Mouse (Mus musculus) stomach, postnatal 0 days (tissue): ENCODE measurements around the gene Uroc1. TPM values are rescaled to one million over a fixed set of nuclear protein-coding genes. Genes with fewer than 3 reads are reported as not detected.
A peak's percentile ranks its signal among the peaks of the same experiment; 100 is the strongest.

Source experiments
- ATAC-seq: fragments of 200-750 bp; cut with Nextera tagmentation; 2 replicates; pipeline ENCODE4 v1.8.0; 2017; ENCODE audit not compliant: low FRiP score, low TSS enrichment
- DNase-seq: peaks from one replicate; pipeline ENCODE4 v3.0.0-alpha.2; 2016; ENCODE audit warnings: low spot score
- H3K27ac ChIP-seq: fragments of 300-500 bp; sonication (generic); replicated peaks from 2 replicates; pipeline ENCODE4 v1.5.1; 2014; ENCODE audit warnings: mild to moderate bottlenecking, control low read depth
- H3K27me3 ChIP-seq: fragments of 300-500 bp; sonication (generic); 2 replicates; pipeline ENCODE4 v1.6.1; 2014; ENCODE audit warnings: low read length; ENCODE audit not compliant: control insufficient read depth, insufficient read depth
- H3K36me3 ChIP-seq: fragments of 300-500 bp; sonication (generic); 2 replicates; pipeline ENCODE4 v1.6.1; 2014; ENCODE audit warnings: low read length, mixed read lengths; ENCODE audit not compliant: control insufficient read depth, insufficient read depth
- H3K4me1 ChIP-seq: fragments of 300-500 bp; sonication (generic); replicated peaks from 2 replicates; pipeline ENCODE4 v1.6.1; 2014; ENCODE audit warnings: antibody characterized with exemption; ENCODE audit not compliant: control insufficient read depth, insufficient read depth
- H3K4me2 ChIP-seq: fragments of 300-500 bp; sonication (generic); replicated peaks from 2 replicates; pipeline ENCODE4 v1.6.1; 2014; ENCODE audit warnings: low read depth, mild to moderate bottlenecking, control low read depth, moderate library complexity
- H3K4me3 ChIP-seq: fragments of 300-500 bp; sonication (generic); 2 replicates; pipeline ENCODE4 v1.5.1; 2014; ENCODE audit warnings: low read depth, low read length, control low read depth
- H3K9ac ChIP-seq: fragments of 300-500 bp; sonication (generic); 2 replicates; pipeline ENCODE4 v1.6.1; 2014; ENCODE audit warnings: mild to moderate bottlenecking, low read length, control low read depth, mixed read lengths
- H3K9me3 ChIP-seq: fragments of 300-500 bp; sonication (generic); 2 replicates; pipeline ENCODE4 v1.6.1; 2016; ENCODE audit warnings: low read length; ENCODE audit not compliant: control insufficient read depth
- CTCF ChIP-seq: IDR thresholded peaks from 2 replicates; pipeline ENCODE4 v1.5.1; 2016; ENCODE audit warnings: antibody characterized with exemption, low read depth, mild to moderate bottlenecking, moderate library complexity
- EP300 ChIP-seq: optimal IDR thresholded peaks from 2 replicates; pipeline ENCODE3; 2016; ENCODE audit warnings: antibody characterized with exemption
- WGBS: fragments of 180-500 bp; shearing (Covaris S2); extraction: QIAGEN DNeasy Blood & Tissue Kit; methylation state at CpG from one replicate; pipeline ENCODE4 v1.1.7; 2014; 5-methylcytosine and 5-hydroxymethylcytosine counted together
- polyA plus RNA-seq: library from polyadenylated mRNA; unstranded; fragments of >200 nt; fragmentation: Nextera tagmentation; extraction: Ambion mirVana; gene quantifications from 2 replicates; pipeline ENCODE4 v1.2.1, GENCODE M21; 2015

Gene Uroc1
- polyA plus RNA-seq, 1 experiment from 2014 or later = 0.16 TPM

DNA sequence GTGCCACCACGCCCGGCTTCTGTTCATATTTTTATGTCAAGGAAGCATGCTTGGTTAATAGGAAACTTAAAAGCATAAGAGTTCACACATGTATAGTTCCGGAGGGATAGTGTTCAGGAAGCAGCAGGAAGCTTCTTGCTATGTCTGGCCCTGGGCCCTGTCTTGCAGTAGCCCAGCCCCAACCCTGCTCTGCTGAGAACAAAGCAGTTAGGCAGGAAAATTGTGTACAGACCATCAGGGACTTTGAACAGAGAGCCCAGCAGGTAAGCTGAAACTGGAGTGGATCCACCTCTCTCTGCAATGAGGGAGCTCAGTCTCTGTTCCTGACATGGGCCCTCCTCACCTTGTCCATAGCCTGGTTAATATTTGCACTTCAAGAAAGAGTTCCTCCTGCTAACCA lies 64.2 kb downstream of the Uroc1 start:
- no peaks in the 10 kb centered on the region for H3K27me3 ChIP-seq
- no peak overlapping the region for H3K4me2 ChIP-seq
- no peak overlapping the region for H3K4me3 ChIP-seq
- no peaks in the 10 kb centered on the region for H3K4me1 ChIP-seq
- ATAC-seq (peak; percentile 32; the same call in 1 of the 2 replicates), DNase-seq (no peak)
- 85% methylated on average over 3 of the region's 3 CpGs for WGBS
- H3K36me3 ChIP-seq = peaks cover 13% of the 10 kb centered on the region
- no peak overlapping the region for H3K27ac ChIP-seq
- no peak overlapping the region for H3K9ac ChIP-seq
- TF ChIP-seq EP300 (no peak), CTCF (no peak)
- no peaks in the 10 kb centered on the region for H3K9me3 ChIP-seq

DNA sequence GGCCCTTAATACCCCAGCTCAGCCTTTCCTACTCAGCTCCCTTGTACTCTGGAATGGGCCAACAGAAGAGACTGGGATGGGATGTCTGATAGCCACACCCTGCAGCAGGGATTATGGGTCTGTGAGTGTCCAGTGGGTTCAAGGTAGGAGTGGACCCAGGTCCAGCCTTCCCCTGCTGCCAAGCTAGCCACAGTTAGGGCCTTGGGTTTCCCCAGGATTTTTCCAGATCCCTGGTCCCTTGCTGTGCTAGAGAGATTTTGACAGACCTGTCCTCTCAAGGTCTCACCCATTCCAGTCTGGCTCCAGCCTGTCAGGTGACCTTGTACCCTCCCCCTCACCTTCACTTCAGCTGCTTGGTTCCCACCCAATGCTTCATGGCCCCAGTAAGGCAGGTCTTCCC lies 75.5 kb downstream of the Uroc1 start:
- no peak for ATAC-seq

DNA sequence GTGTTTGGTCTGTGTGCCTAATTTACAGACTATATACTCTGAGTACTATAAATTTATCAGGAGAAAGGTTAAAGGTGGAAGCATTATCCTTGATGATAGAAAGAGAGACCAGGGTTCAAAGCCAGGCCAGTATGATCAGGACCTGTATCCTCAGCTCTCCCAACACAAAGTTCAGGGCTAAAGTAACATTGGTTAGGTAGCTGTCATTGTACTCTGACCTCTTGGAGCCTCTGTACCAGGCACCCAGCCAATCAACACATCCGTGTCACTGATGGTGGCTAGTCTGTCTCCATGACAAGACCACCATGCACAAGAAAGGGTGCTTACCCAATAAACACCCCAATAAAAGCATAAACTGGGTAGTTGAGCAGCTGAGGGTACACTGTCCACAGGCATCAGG lies 77.9 kb downstream of the Uroc1 start:
- Histone ChIP-seq H3K4me3 (no peak overlapping the region), H3K4me2 (no peak overlapping the region), H3K9me3 (no peaks in the 10 kb centered on the region), H3K9ac (no peak overlapping the region), H3K36me3 (no peaks in the 10 kb centered on the region), H3K4me1 (no peaks in the 10 kb centered on the region), H3K27me3 (no peaks in the 10 kb centered on the region), H3K27ac (no peak overlapping the region)
- WGBS = 74% methylated on average over 1 of the region's 1 CpGs
- TF ChIP-seq EP300 (no peak), CTCF (no peak)
- no peak for ATAC-seq
- DNase-seq = no peak

More for the DNA sequence above, 75.5 kb downstream of the Uroc1 start:
- 0 out of 2 replicates have a peak, but pooled peaks cover 4% of the 10 kb centered on the region for H3K36me3 ChIP-seq
- H3K9ac ChIP-seq = no peak overlapping the region
- H3K9me3 ChIP-seq = no peaks in the 10 kb centered on the region
- no peak for TF ChIP-seq CTCF
- TF ChIP-seq EP300 = no peak
- no peak overlapping the region for H3K4me3 ChIP-seq
- no peaks in the 10 kb centered on the region for H3K27me3 ChIP-seq
- H3K4me2 ChIP-seq = no peak overlapping the region
- DNase-seq = no peak
- H3K27ac ChIP-seq = no peak overlapping the region
- H3K4me1 ChIP-seq = no peaks in the 10 kb centered on the region

DNA sequence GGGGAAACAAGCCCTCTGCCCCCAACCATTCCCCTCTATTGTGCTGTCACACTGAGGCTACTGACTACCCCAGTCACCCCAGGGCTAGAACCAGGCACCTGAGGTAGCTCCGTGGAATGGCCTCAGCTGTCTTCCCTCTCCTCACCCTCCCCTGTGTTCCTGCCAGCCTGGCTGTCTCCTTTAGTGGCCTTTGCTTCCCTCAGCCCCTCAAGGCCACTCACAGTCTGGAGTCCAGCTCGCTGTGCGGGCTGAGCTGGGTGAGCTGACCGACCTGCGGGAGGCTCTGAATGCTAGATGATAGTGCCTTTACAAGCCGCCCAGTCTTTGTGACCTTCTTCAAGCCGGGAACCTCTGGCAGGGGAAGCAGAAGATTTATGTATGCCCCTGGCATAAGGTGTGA lies 78.8 kb downstream of the Uroc1 start:
- no peak overlapping the region for H3K4me2 ChIP-seq
- DNase-seq = no peak
- TF ChIP-seq CTCF (no peak), EP300 (no peak)
- no peaks in the 10 kb centered on the region for H3K4me1 ChIP-seq
- no peak overlapping the region for H3K9ac ChIP-seq
- no peaks in the 10 kb centered on the region for H3K9me3 ChIP-seq
- no peaks in the 10 kb centered on the region for H3K27me3 ChIP-seq
- no peak for ATAC-seq
- H3K4me3 ChIP-seq = no peak overlapping the region
- no peak overlapping the region for H3K27ac ChIP-seq
- no peaks in the 10 kb centered on the region for H3K36me3 ChIP-seq
- WGBS = 80% methylated on average over 7 of the region's 7 CpGs

Other genes starting within 250 kb of the Uroc1 start
- gene Vmn1r50, start 231.9 kb upstream of the Uroc1 start, polyA plus RNA-seq = not detected in 2 replicates
- gene Vmn1r51, start 210.7 kb upstream of the Uroc1 start, polyA plus RNA-seq = not detected in 2 replicates
- not detected in 2 replicates for gene Vmn1r52, start 158.5 kb upstream of the Uroc1 start, polyA plus RNA-seq
- gene V1ra8, start 130.5 kb upstream of the Uroc1 start, polyA plus RNA-seq = not detected in 2 replicates
- not detected in 2 replicates for gene Vmn1r53, start 108.8 kb upstream of the Uroc1 start, polyA plus RNA-seq
- gene Vmn1r54, start 87.0 kb upstream of the Uroc1 start, polyA plus RNA-seq = not detected in 2 replicates
- 0.28 and 0.33 TPM in 2 replicates for gene BC048671, start 32.1 kb upstream of the Uroc1 start, polyA plus RNA-seq
- 0.40 and 0.87 TPM in 2 replicates for gene Chst13, start 8.1 kb upstream of the Uroc1 start, polyA plus RNA-seq
- gene Zxdc, start 36.2 kb downstream of the Uroc1 start, polyA plus RNA-seq = 4.7 and 4.9 TPM in 2 replicates
- gene Cfap100, start 95.5 kb downstream of the Uroc1 start, polyA plus RNA-seq = 0.30 and 0.34 TPM in 2 replicates
- gene Klf15, start 129.3 kb downstream of the Uroc1 start, polyA plus RNA-seq = 4.1 and 4.2 TPM in 2 replicates
- gene Aldh1l1, start 153.1 kb downstream of the Uroc1 start, polyA plus RNA-seq = 6.6 and 7.6 TPM in 2 replicates